Mouse (Mus musculus) liver, embryonic 14.5 days (tissue): ENCODE data around the gene Sart1. TPM values are rescaled to one million over a fixed set of nuclear protein-coding genes. Genes with fewer than 3 reads are reported as not detected.

Experiments used
- ATAC-seq: fragments of 200-750 bp; cut with Nextera tagmentation; 2 replicates; pipeline ENCODE4 v1.8.0; 2017; ENCODE audit warnings: moderate number of reproducible peaks, mild to moderate bottlenecking, moderate library complexity; ENCODE audit not compliant: insufficient read depth
- DNase-seq, 3 experiments: peaks; one replicate each; pipeline ENCODE4 v3.0.0-alpha.2; 2012 to 2013; ENCODE audit warnings: low read depth in 3 of 3, low spot score in 3 of 3
- H3K27ac ChIP-seq: fragments of 300-500 bp; sonication (generic); 2 replicates; pipeline ENCODE4 v1.5.1; 2014; ENCODE audit warnings: moderate library complexity, mild to moderate bottlenecking, control low read depth, inconsistent platforms
- H3K27me3 ChIP-seq: fragments of 300-500 bp; sonication (generic); 2 replicates; pipeline ENCODE4 v1.6.1; 2014; ENCODE audit warnings: mild to moderate bottlenecking, low read length, moderate library complexity; ENCODE audit not compliant: control insufficient read depth, insufficient read depth
- H3K36me3 ChIP-seq: fragments of 300-500 bp; sonication (generic); replicated peaks from 2 replicates; pipeline ENCODE4 v1.6.1; 2014; ENCODE audit warnings: low read depth; ENCODE audit not compliant: control insufficient read depth, insufficient read depth
- H3K4me1 ChIP-seq, 2 experiments: fragments of 200-500 bp in 1 of 2; fragments of 300-500 bp in 1 of 2; sonication (generic) in 1 of 2; replicated peaks; 2 replicates each; pipeline ENCODE4 v1.6.1; 2012 to 2014; ENCODE audit warnings: antibody characterized with exemption in 1 of 2, inconsistent platforms in 1 of 2, low read length in 1 of 2; ENCODE audit not compliant: control insufficient read depth in 2 of 2, insufficient read depth in 2 of 2
- H3K4me2 ChIP-seq: fragments of 300-500 bp; sonication (generic); 2 replicates; pipeline ENCODE4 v1.6.1; 2014; ENCODE audit warnings: low read depth, mild to moderate bottlenecking, control low read depth, moderate library complexity
- H3K4me3 ChIP-seq, 2 experiments: fragments of 200-500 bp in 1 of 2; fragments of 300-500 bp in 1 of 2; sonication (generic) in 1 of 2; 2 replicates each; pipeline ENCODE4 v1.5.1; 2012 to 2014; ENCODE audit warnings: low read depth in 2 of 2, low read length in 2 of 2, mild to moderate bottlenecking in 2 of 2, control low read depth in 1 of 2, inconsistent platforms in 1 of 2, moderate library complexity in 1 of 2; ENCODE audit not compliant: insufficient read depth in 1 of 2
- H3K9ac ChIP-seq: fragments of 300-500 bp; sonication (generic); replicated peaks from 2 replicates; pipeline ENCODE4 v1.6.1; 2014; ENCODE audit warnings: mild to moderate bottlenecking, control low read depth, moderate library complexity
- H3K9me3 ChIP-seq: fragments of 300-500 bp; sonication (generic); 2 replicates; pipeline ENCODE4 v1.6.1; 2016; ENCODE audit warnings: low read length, mixed read lengths; ENCODE audit not compliant: control insufficient read depth
- CTCF ChIP-seq: IDR thresholded peaks from 2 replicates; pipeline ENCODE4 v1.5.1; 2016; ENCODE audit warnings: antibody characterized with exemption, low read depth, control low read depth
- EP300 ChIP-seq: IDR thresholded peaks from 2 replicates; pipeline ENCODE4 v1.6.1; 2016; ENCODE audit warnings: antibody characterized with exemption, low read depth
- WGBS: fragments of 180-500 bp; shearing (Covaris S2); extraction: QIAGEN DNeasy Blood & Tissue Kit; methylation state at CpG from one replicate; pipeline ENCODE4 v1.1.7; 2014; ENCODE audit not compliant: insufficient replicate concordance; 5-methylcytosine and 5-hydroxymethylcytosine counted together
- polyA plus RNA-seq, 2 experiments: library from polyadenylated mRNA; depleted of rRNA in 1 of 2; stranded (reverse) in 1 of 2; unstranded in 1 of 2; fragments of >200 nt; fragmentation: Nextera tagmentation in 1 of 2; extraction: Ambion mirVana in 1 of 2; gene quantifications; 2 replicates each; pipeline versions ENCODE4 v1.2.1 to v1.2.3; 2012 to 2014

Gene Sart1
- polyA plus RNA-seq, 2 experiments: 21.7 to 24.1 TPM

GRCm38 (mm10) chr19:5422895-5423443 lies 34.5 kb upstream of the Sart1 start:
- no peak overlapping the region for H3K9ac ChIP-seq
- no peak for TF ChIP-seq CTCF
- no peak for TF ChIP-seq EP300
- H3K36me3 ChIP-seq: peaks cover 7% of the 10 kb centered on the region
- WGBS: 83% methylated on average over 9 of the region's 9 CpGs
- no peak overlapping the region for H3K4me2 ChIP-seq
- no peaks in the 10 kb centered on the region for H3K9me3 ChIP-seq
- DNase-seq: no peak
- H3K4me1 ChIP-seq: peaks cover 5 to 12% of the 10 kb centered on the region in 2 experiments; a peak in 3 of 4 replicates
- ATAC-seq: no peak
- no peak overlapping the region for H3K4me3 ChIP-seq
- H3K27ac ChIP-seq: no peak overlapping the region
- no peaks in the 10 kb centered on the region for H3K27me3 ChIP-seq

GRCm38 (mm10) chr19:5422267-5422666 lies 33.8 kb upstream of the Sart1 start:
- DNase-seq: no peak
- H3K27me3 ChIP-seq: no peaks in the 10 kb centered on the region
- WGBS: 84% methylated on average over 10 of the region's 10 CpGs

GRCm38 (mm10) chr19:5421784-5422183 lies 33.3 kb upstream of the Sart1 start:
- DNase-seq (no peak), ATAC-seq (no peak)
- Histone ChIP-seq H3K9ac (no peak overlapping the region), H3K4me3 (no peak overlapping the region), H3K4me1 (peaks cover 5 to 12% of the 10 kb centered on the region in 2 experiments; a peak in 3 of 4 replicates), H3K4me2 (no peak overlapping the region), H3K27me3 (no peaks in the 10 kb centered on the region), H3K27ac (no peak overlapping the region), H3K36me3 (peaks cover 2% of the 10 kb centered on the region), H3K9me3 (no peaks in the 10 kb centered on the region)
- no peak for TF ChIP-seq CTCF
- TF ChIP-seq EP300: no peak
- WGBS: 79% methylated on average over 5 of the region's 5 CpGs

More at GRCm38 (mm10) chr19:5422267-5422666, 33.8 kb upstream of the Sart1 start:
- H3K27ac ChIP-seq: no peak overlapping the region
- no peak overlapping the region for H3K4me3 ChIP-seq
- no peak for ATAC-seq
- no peak overlapping the region for H3K4me2 ChIP-seq
- H3K36me3 ChIP-seq: peaks cover 7% of the 10 kb centered on the region
- TF ChIP-seq CTCF (no peak), EP300 (no peak)
- no peak overlapping the region for H3K9ac ChIP-seq
- H3K9me3 ChIP-seq: no peaks in the 10 kb centered on the region
- peaks cover 5 to 12% of the 10 kb centered on the region in 2 experiments; a peak in 3 of 4 replicates for H3K4me1 ChIP-seq

- no peak for TF ChIP-seq EP300
- Histone ChIP-seq H3K36me3 (peaks cover 2% of the 10 kb centered on the region), H3K4me2 (no peak overlapping the region), H3K9ac (no peak overlapping the region), H3K9me3 (no peaks in the 10 kb centered on the region), H3K27ac (no peak overlapping the region), H3K4me1 (peaks cover 5% of the 10 kb centered on the region in 2 experiments; a peak in 2 of 4 replicates), H3K4me3 (no peak overlapping the region), H3K27me3 (no peaks in the 10 kb centered on the region)
- DNase-seq (no peak), ATAC-seq (no peak)
- WGBS: 70% methylated on average over 6 of the region's 6 CpGs
Measured at GRCm38 (mm10) chr19:5420579-5420978, 32.1 kb upstream of the Sart1 start.

- no peak overlapping the region for H3K27ac ChIP-seq
- H3K4me3 ChIP-seq: no peak overlapping the region
- ATAC-seq: no peak
- no peaks in the 10 kb centered on the region for H3K27me3 ChIP-seq
- peaks cover 2% of the 10 kb centered on the region for H3K36me3 ChIP-seq
- H3K4me2 ChIP-seq: no peak overlapping the region
- WGBS: 59% methylated on average over 9 of the region's 9 CpGs
- H3K4me1 ChIP-seq: peaks cover 5% of the 10 kb centered on the region in 2 experiments; a peak in 2 of 4 replicates
- no peak for DNase-seq
- H3K9ac ChIP-seq: no peak overlapping the region
- TF ChIP-seq EP300 (no peak), CTCF (no peak)
- no peaks in the 10 kb centered on the region for H3K9me3 ChIP-seq
Measured at GRCm38 (mm10) chr19:5419630-5420029, 31.1 kb upstream of the Sart1 start.
